Mouse (Mus musculus): ENCODE results near the gene Lrrc75a. TPM values are rescaled to one million over a fixed set of nuclear protein-coding genes. Genes with fewer than 3 reads are reported as not detected.

Gene Lrrc75a
- polyA plus RNA-seq, 1 experiment from 2014 or later: 10.6 TPM

DNA sequence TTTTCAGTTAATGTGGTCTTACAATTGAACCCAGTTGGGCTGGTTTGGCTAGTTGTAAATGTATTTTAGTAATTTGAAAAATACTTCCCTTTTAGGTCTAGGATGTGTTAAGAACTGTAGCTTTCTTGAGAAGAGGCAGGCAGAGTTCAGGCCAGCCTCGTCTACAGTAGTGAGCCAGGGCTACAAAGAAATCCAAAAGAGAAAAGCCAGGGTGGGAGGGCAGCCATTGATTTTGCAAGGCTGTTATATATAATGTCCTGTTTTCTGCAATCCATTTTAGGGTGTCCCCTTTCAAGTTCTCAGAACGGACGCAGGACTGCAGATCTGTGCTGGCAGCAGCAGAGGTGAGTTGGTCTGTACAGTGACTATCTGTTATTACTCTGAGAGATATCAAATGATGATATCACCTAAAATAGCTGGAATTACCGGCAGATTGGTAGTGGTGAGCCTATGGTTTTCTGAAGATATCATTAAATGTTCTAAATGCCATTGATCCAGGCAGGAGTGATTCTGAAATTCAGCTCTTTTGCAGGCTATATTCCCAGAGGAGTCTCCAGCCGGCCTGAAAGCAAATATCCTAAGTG lies 44.1 kb downstream of the Lrrc75a start:
- H3K36me3 ChIP-seq (ENCODE audit: control insufficient read depth, insufficient read depth): peaks cover 14% of the 10 kb centered on the region; the same call in 1 of the 2 replicates
- no peaks in the 10 kb centered on the region for H3K27me3 ChIP-seq (replicated peaks; ENCODE audit: control insufficient read depth, insufficient read depth, low read length)

DNA sequence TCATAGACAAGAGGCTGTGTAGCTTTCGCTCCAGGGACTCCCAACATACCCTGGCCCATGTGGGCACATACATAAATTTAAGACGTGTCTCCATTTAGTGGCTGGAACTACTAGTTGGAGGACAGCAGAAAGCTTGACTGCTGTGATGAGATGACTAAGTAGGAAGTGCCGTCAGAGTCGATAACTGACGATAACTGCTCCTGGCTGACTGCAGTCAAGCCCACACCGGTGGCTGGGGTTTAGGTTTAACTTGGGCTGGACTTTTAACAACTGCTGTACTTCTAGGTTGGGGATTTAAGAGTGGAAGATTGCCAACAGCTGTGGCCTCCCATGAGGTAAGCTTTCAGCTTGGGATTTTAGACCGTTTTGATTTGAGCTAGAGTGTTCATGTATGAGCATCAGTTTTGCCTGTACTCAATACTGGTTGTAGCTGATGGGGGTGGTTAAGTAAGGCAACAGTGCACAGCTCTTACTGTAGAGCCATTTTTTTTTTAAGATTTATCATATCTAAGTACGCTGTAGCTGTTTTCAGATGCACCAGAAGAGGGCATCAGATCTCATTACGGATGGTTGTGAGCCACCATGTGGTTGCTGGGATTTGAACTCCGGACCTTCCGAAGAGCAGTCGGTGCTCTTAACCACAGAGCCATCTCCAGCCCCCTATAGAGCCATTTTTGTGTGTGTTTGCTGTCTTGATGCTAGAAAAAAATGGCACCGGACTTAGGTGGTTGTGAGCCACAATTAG lies 44.8 kb downstream of the Lrrc75a start:
- peak overlapping the region; percentile 60 for H3K4me2 ChIP-seq (ENCODE audit: low read length)
- H3K4me1 ChIP-seq (replicated peaks; ENCODE audit: control insufficient read depth, insufficient read depth, low read length): peaks cover 45% of the 10 kb centered on the region
- no peaks in the 10 kb centered on the region for H3K27me3 ChIP-seq (replicated peaks; ENCODE audit: control insufficient read depth, insufficient read depth, low read length)
- peaks cover 14% of the 10 kb centered on the region; the same call in 1 of the 2 replicates for H3K36me3 ChIP-seq (ENCODE audit: control insufficient read depth, insufficient read depth)
- H3K9ac ChIP-seq (replicated peaks; ENCODE audit: low read depth, low read length): peak overlapping the region; percentile 94
- H3K9me3 ChIP-seq (ENCODE audit: control insufficient read depth, low read length): no peaks in the 10 kb centered on the region
- 1% methylated on average over 13 of the region's 13 CpGs for WGBS
- peak overlapping the region; percentile 86 for H3K4me3 ChIP-seq (replicated peaks; ENCODE audit: low read length)
- H3K27ac ChIP-seq (ENCODE audit: low read length): peak overlapping the region; percentile 91
- no peak; the same call in 1 of the 2 replicates for ATAC-seq

More for the DNA sequence above, 44.1 kb downstream of the Lrrc75a start:
- ATAC-seq: no peak
- Histone ChIP-seq H3K9me3 (ENCODE audit: control insufficient read depth, low read length) (no peaks in the 10 kb centered on the region), H3K27ac (ENCODE audit: low read length) (no peak overlapping the region), H3K9ac (replicated peaks; ENCODE audit: low read depth, low read length) (peak overlapping the region; percentile 24; the same call in 1 of the 2 replicates), H3K4me2 (ENCODE audit: low read length) (peak overlapping the region; percentile 60), H3K4me3 (replicated peaks; ENCODE audit: low read length) (peak overlapping the region; percentile 86), H3K4me1 (replicated peaks; ENCODE audit: control insufficient read depth, insufficient read depth, low read length) (peaks cover 45% of the 10 kb centered on the region)
- WGBS: 15% methylated on average over 5 of the region's 5 CpGs

GRCm38 (mm10) chr11:62602619-62603311 lies 45.6 kb downstream of the Lrrc75a start:
- Histone ChIP-seq H3K9ac (replicated peaks; ENCODE audit: low read depth, low read length) (peak overlapping the region; percentile 94), H3K27me3 (replicated peaks; ENCODE audit: control insufficient read depth, insufficient read depth, low read length) (no peaks in the 10 kb centered on the region), H3K4me3 (replicated peaks; ENCODE audit: low read length) (peak overlapping the region; percentile 86), H3K9me3 (ENCODE audit: control insufficient read depth, low read length) (no peaks in the 10 kb centered on the region), H3K4me1 (replicated peaks; ENCODE audit: control insufficient read depth, insufficient read depth, low read length) (peaks cover 45% of the 10 kb centered on the region), H3K27ac (ENCODE audit: low read length) (peak overlapping the region; percentile 92), H3K36me3 (ENCODE audit: control insufficient read depth, insufficient read depth) (peaks cover 14% of the 10 kb centered on the region; the same call in 1 of the 2 replicates), H3K4me2 (ENCODE audit: low read length) (peak overlapping the region; percentile 63)
- WGBS: under 1% methylated on average over 58 of the region's 58 CpGs
- ATAC-seq: peak; percentile 96

DNA sequence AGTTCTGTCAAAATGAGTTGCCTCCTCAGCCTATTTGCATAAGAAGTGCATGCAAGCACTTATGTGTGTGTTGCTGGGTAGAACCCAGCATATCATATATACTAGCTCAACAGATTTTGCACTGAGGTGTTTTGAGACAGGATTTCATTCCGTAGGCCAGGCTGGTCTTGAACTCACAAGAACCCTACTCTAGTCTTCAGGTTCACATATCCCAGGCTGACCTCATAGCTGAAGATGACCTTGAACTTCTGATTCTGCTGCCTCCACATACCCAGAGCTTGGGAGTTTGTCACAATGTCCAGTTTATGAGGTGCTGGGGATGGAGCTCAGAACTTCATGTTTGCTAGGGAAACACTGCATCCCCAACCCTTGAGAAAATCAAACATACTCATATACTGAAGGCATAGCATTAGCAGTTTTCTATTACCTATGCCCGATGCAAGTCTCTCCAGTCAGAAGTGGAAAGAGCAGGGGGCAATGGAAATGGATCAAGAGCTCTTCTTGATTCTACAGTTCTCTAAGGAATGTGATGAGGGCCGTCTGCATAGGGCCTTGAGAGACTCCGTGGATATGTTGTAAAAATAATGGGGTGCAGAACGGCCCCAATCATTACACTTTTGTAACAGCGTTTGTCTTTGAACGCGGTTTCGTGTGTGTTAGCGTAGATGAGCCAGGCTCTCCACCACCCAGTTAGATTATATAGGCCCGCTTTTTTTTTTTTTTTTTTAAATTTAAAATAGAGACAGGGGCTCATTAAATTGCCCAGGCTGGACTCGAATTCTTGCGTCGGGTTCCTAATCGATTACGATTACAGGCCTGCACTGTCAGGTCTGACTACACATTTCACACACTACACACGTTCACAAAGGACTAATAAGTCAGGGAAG lies 46.3 kb downstream of the Lrrc75a start:
- Histone ChIP-seq H3K4me1 (replicated peaks; ENCODE audit: control insufficient read depth, insufficient read depth, low read length) (peaks cover 40% of the 10 kb centered on the region), H3K36me3 (ENCODE audit: control insufficient read depth, insufficient read depth) (peaks cover 14% of the 10 kb centered on the region; the same call in 1 of the 2 replicates), H3K4me2 (ENCODE audit: low read length) (peak overlapping the region; percentile 63), H3K9me3 (ENCODE audit: control insufficient read depth, low read length) (no peaks in the 10 kb centered on the region), H3K9ac (replicated peaks; ENCODE audit: low read depth, low read length) (peak overlapping the region; percentile 60), H3K4me3 (replicated peaks; ENCODE audit: low read length) (peak overlapping the region; percentile 86), H3K27ac (ENCODE audit: low read length) (peak overlapping the region; percentile 92), H3K27me3 (replicated peaks; ENCODE audit: control insufficient read depth, insufficient read depth, low read length) (no peaks in the 10 kb centered on the region)
- 12% methylated on average over 17 of the region's 17 CpGs for WGBS
- ATAC-seq: peak; percentile 5

- 88% methylated on average over 4 of the region's 4 CpGs for WGBS
- Histone ChIP-seq H3K4me3 (replicated peaks; ENCODE audit: low read length) (no peak overlapping the region), H3K27ac (ENCODE audit: low read length) (no peak overlapping the region), H3K9me3 (ENCODE audit: control insufficient read depth, low read length) (no peaks in the 10 kb centered on the region), H3K27me3 (replicated peaks; ENCODE audit: control insufficient read depth, insufficient read depth, low read length) (no peaks in the 10 kb centered on the region), H3K4me1 (replicated peaks; ENCODE audit: control insufficient read depth, insufficient read depth, low read length) (peaks cover 8% of the 10 kb centered on the region), H3K9ac (replicated peaks; ENCODE audit: low read depth, low read length) (no peak overlapping the region), H3K4me2 (ENCODE audit: low read length) (no peak overlapping the region), H3K36me3 (ENCODE audit: control insufficient read depth, insufficient read depth) (no peaks in the 10 kb centered on the region)
- no peak for ATAC-seq
Observed at GRCm38 (mm10) chr11:62598571-62598970, 49.8 kb downstream of the Lrrc75a start.

DNA sequence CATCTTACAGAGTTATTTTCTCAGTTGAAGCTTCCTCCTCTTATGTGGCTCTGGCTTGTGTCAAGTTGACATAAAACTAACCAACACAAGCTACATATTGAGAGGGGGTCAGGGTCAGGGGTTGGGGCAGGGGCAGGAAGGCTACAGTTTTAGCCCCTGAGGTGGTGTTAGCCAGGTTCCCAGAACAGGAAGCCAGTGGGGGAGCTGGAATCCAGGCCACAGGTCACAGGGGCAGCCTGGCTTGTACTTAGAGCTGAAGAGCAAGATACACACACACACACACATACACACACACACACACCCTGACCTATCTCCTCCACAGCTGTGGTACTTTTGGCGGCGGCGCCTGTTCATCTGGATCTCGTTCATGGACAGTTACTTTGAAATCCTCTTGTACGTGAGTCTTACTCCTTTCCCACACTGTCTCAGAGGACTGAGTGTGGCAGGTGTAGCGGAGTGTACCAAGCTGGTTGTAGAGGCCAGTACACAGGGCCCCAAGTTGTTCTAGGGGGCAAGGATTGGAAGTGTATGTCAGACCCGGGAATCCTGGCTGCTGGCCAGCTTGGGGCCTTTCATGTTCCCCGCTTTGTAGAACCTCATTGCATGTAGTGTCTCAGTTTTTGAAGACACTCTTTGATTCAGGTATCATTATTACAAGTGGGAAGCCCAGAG lies 56.3 kb downstream of the Lrrc75a start:
- Histone ChIP-seq H3K36me3 (ENCODE audit: control insufficient read depth, insufficient read depth) (no peaks in the 10 kb centered on the region), H3K4me3 (replicated peaks; ENCODE audit: low read length) (no peak overlapping the region), H3K4me1 (replicated peaks; ENCODE audit: control insufficient read depth, insufficient read depth, low read length) (no peaks in the 10 kb centered on the region), H3K9ac (replicated peaks; ENCODE audit: low read depth, low read length) (no peak overlapping the region), H3K27ac (ENCODE audit: low read length) (no peak overlapping the region), H3K9me3 (ENCODE audit: control insufficient read depth, low read length) (no peaks in the 10 kb centered on the region), H3K4me2 (ENCODE audit: low read length) (no peak overlapping the region), H3K27me3 (replicated peaks; ENCODE audit: control insufficient read depth, insufficient read depth, low read length) (no peaks in the 10 kb centered on the region)
- WGBS: 71% methylated on average over 8 of the region's 8 CpGs
- no peak for ATAC-seq

- no peak overlapping the region for H3K9ac ChIP-seq (replicated peaks; ENCODE audit: low read depth, low read length)
- no peaks in the 10 kb centered on the region for H3K36me3 ChIP-seq (ENCODE audit: control insufficient read depth, insufficient read depth)
- H3K4me1 ChIP-seq (replicated peaks; ENCODE audit: control insufficient read depth, insufficient read depth, low read length): no peaks in the 10 kb centered on the region
- H3K4me3 ChIP-seq (replicated peaks; ENCODE audit: low read length): no peak overlapping the region
- WGBS: 79% methylated on average over 2 of the region's 2 CpGs
- no peaks in the 10 kb centered on the region for H3K27me3 ChIP-seq (replicated peaks; ENCODE audit: control insufficient read depth, insufficient read depth, low read length)
- ATAC-seq: no peak
- H3K4me2 ChIP-seq (ENCODE audit: low read length): no peak overlapping the region
- no peak overlapping the region for H3K27ac ChIP-seq (ENCODE audit: low read length)
- no peaks in the 10 kb centered on the region for H3K9me3 ChIP-seq (ENCODE audit: control insufficient read depth, low read length)
Observed at GRCm38 (mm10) chr11:62591026-62591425, 57.3 kb downstream of the Lrrc75a start.

GRCm38 (mm10) chr11:62589391-62589790 lies 58.9 kb downstream of the Lrrc75a start:
- Histone ChIP-seq H3K27ac (ENCODE audit: low read length) (no peak overlapping the region), H3K36me3 (ENCODE audit: control insufficient read depth, insufficient read depth) (no peaks in the 10 kb centered on the region), H3K4me3 (replicated peaks; ENCODE audit: low read length) (no peak overlapping the region), H3K4me2 (ENCODE audit: low read length) (no peak overlapping the region), H3K9ac (replicated peaks; ENCODE audit: low read depth, low read length) (no peak overlapping the region), H3K27me3 (replicated peaks; ENCODE audit: control insufficient read depth, insufficient read depth, low read length) (no peaks in the 10 kb centered on the region), H3K9me3 (ENCODE audit: control insufficient read depth, low read length) (no peaks in the 10 kb centered on the region), H3K4me1 (replicated peaks; ENCODE audit: control insufficient read depth, insufficient read depth, low read length) (no peaks in the 10 kb centered on the region)
- ATAC-seq: no peak
- 76% methylated on average over 10 of the region's 10 CpGs for WGBS

Measured in forebrain, embryonic 16.5 days (tissue).